Mouse (Mus musculus) liver, adult 2 months (tissue): ENCODE results near the gene Pabpc4.

Experiments
- CTCF ChIP-seq: fragments of 200-500 bp; IDR thresholded peaks from 2 replicates; pipeline ENCODE4 v1.5.1; 2011; ENCODE audit warnings: low read depth, low read length, control low read depth
- POLR2A ChIP-seq: fragments of 200-500 bp; IDR thresholded peaks from 2 replicates; pipeline ENCODE4 v1.6.1; 2011; ENCODE audit warnings: low read length, control low read depth; ENCODE audit not compliant: insufficient read depth; ENCODE audit errors: extremely low read depth

DNA sequence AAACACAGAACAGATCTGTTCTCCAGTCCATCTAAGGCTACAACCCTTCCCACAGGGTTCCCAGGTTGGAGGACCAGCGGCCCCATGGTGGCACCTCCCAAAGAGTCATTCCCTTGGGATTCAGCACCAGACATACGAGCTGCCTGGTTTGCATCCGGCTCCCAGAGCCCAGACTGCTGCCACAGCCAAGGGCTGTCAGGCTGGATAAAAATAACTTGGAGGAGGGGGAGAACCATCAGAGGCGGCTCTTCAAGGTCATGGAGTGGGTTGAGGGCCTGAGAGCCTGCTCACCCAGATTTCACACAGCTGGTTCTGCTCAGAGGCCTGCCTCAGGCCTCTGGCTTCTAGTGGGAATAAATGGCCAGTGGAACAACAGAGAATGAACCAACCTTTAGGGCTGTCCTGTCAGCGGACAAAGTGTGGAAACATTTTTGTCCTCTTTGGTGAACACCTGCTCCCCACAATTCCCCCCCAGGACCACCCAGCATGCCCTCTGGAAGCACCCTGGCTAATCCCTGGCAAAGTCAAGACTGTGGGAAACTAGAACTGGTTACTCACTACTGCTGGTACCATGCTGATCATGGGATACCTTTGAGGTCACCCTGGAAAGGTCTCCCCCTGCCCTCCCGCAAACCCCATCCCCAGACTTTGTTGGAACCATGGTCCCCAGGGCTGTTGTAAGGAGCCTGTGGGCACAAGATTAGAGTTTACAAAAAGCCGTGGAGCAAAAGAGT lies 14.8 kb upstream of the Pabpc4 start:
- TF ChIP-seq POLR2A (no peak), CTCF (no peak)
